Mouse (Mus musculus): ENCODE data around the gene Atad3a.
"Not testable (repeated sequence)": the region's sequence is repeated elsewhere in the genome, so short reads cannot be mapped to it uniquely, and the experiment has no call there.

Atad3a gene

DNA sequence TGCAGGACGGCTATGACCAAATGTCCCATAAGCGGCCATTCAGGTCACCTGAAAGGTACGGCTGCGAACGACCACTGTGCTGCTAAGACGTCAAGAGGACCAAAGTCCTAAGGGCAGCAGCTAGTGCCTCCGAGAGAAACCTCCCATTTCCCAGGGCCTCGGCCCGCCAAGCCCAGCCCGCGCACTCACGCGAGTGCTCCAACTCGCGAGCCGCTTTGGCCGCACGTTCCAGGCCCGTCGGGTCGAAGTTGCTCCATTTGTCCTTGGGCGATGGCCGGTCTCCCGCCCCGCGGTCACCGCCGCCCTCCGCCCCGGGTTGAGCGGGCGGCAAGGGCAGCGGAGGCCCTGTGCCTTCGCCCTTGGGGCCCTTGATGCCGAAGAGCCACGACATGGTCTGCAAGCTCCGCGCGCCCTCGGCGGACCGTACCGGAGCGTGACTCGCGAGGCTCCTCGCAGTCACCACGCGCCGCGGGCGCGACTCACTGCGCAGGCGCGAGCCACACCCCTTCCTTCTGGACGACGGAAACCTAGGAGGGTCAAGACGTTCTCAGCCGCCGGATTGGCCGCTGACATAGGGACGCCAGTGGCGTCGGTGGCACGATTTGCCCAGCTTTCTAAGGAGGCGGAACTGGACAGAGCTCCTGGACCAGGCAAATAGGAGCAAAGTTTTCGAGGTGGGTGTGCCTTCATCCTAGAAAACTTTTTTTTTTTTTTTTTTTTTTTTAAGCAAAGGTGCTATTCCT lies at the start of gene Atad3a:
Gene Atad3a, minus strand, starts transcription at position 481 of the 743 bp plus-strand sequence.
- peak; percentile 95 to 96 for DNase-seq (ENCODE audit: low spot score in 2 of 2)

DNA sequence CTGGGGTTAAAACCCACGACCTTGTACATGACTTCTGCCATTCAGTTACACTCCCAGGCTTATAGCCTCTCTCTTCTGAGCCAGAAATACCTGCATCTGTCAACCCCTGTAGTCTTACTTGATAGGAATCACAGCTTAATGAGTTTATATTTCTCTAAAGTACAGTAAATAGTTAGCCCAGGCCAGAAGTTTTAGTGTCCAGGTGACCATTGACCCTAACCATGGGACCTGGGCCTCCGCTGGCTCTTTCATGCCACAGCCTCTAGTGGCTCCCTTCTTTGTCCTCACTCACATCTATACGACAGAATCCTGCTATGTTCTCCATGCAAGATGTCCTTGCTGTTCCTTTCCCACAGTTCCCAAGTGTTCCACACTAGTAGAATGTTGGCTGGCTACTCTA lies 46.9 kb upstream of the Atad3a start:
- DNase-seq (ENCODE audit: low spot score in 2 of 2) = no peak

DNA sequence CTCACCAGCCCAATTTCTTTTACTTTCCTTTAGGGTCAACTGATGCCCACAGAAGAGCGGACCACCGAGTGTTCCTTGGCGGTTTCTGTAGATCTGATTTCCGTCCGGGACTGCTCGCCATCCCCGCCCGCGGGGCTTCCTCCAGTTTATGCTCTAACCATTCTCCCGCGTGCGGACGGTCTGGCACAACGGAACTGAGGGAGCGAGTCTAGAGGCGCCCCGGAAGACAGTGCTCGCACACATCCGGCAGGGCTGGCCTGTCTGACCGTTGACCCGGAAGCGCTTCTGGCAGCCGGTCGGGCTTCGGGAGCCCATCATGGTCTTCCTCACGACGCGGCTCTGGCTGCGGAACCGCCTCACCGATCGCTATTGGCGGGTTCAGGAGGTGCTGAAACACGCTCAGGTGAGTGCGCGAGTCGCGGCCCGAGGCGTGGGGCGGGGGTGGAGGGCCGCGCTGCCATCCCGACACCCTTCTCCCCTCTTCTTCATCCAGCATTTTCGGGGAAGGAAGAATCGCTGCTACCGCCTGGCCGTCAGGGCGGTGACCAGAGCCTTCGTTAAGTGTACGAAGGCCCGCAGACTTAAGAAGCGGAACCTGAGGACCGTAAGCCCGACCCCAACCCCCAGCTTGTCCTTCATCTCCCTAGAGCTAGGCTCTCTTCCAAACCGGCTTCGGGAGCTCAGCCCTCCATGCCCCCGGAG lies 42.6 kb upstream of the Atad3a start:
- DNase-seq (ENCODE audit: low spot score in 2 of 2) = peak; percentile 92 to 95

DNA sequence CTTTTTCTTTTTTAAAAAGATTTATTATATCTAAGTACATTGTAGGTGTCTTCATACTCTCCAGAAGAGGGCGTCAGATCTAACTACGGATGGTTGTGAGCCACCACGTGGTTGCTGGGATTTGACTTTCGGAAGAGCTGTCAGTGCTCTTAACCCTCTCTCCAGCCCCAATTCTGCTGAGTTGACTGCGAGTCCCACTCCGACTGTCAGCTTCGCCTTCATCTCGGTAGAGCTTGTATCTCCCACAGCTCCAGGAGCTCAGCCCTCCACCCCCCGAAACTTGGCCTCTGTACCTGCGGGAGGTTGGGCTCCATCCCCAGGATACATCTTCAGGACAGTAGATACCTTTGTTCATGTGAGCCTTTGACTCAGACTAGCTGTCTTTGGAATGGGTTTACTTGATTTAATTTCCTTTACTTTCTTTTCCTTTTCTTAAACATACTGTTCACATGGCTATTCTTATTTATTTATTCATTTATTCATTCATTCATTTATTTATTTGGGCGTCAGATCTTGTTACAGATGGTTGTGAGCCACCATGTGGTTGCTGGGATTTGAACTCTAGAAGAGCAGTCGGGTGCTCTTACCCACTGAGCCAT lies 41.9 kb upstream of the Atad3a start, which contains the start of gene Mrpl20:
Gene Mrpl20, plus strand, starts transcription at position 138 of the 599 bp plus-strand sequence.
- peak in 1 of 2 experiments; percentile 12 for DNase-seq (ENCODE audit: low spot score in 2 of 2)

DNA sequence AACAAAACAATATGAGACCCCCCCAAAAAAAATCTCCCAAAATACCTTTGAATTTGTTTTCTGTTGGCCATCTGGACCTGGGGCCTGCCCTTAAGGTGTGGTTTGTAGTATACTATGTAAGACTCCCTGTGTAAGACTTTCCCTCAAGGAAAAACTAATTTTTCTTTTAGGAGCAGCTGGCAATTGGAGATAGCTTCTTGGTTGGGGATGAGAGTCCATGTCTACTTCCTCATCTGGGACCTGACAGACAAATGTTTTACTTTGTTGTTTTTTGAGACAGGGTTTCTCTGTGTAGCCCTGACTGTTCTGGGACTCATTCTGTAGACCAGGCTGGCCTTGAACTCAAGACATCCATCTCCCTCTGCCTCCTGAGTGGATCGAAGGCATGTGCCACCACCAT lies 41.2 kb upstream of the Atad3a start:
- no peak for DNase-seq (ENCODE audit: low spot score in 2 of 2)

DNA sequence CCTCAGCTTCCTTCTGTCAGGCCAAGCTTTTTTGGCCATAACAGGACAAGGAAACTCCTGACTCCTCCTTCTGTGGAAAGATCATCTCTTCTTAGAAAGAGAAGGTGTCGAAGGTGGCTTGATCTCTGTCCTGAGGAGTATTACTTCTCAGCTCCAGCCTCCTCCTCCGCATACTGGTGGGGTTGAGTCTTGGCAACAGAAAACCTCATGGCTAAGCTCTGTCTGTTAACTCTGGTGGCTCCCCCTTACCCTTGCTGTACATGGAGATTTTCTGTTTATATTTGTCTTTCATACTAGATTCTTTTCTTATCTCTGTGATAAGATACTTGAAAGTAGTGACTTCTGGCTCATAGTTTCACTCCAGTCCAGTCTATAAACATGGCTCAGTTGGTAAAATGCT lies 32.8 kb upstream of the Atad3a start:
- DNase-seq (ENCODE audit: low spot score in 2 of 2) = no peak

DNA sequence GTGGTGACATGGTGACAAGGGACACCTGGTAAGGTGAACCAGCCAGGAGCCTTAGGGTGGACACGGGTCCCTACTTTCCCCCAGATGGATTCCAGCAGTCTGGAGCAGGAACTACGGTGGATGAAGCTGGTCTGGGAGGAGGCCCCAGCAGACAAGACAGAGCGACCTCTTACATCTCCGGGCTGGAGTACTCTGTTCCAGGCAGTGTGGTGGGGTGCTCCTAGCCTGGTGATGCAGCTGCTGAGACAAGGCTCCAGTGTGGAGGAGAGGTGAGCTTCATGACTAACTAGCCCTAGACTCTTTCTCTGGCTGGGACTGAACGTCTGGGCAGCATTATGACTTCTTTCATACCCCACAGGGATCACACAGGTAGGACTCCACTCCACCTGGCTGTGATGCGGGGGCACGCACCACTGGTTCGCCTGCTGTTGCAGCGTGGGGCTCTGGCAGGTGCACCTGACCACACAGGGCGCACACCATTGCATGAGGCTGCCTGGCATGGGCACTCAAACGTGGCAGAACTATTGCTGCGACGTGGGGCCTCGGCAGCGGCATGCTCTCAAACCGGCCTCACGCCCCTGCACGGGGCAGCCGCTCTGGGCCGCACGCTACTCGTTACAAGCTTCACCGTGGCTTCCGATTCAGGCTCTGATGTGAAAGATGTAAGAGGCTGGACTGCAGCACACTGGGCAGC lies 30.5 kb upstream of the Atad3a start:
- DNase-seq (ENCODE audit: low spot score in 2 of 2) = no peak

- DNase-seq (ENCODE audit: low spot score in 2 of 2) = no peak
Observed at GRCm38 (mm10) chr4:155790650-155791161, 29.8 kb upstream of the Atad3a start.

DNA sequence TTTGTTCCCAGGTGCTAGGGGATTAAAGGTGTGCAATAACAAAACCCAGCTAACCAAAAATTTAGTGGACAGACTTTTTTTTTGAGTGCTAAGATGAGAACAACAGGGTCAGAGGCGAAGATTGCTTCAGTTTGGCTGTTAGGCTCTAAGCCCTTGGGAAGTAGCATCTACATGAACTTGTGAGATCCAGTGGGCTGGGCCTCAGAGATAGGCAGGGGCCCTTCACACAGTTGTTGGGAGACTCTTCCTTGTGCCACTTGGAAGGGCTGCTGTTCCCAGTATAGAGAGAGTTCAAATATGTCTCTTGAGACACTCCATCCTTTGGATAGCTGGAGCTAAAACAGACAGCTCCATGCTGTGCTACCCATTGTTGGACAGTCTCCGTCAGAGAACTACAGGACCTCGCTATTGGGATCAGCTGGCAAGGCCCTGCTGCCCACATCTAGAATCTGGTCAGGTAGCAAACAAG lies 29.2 kb upstream of the Atad3a start, which contains the start of gene Ankrd65:
Gene Ankrd65, plus strand, starts transcription at position 419 of the 469 bp plus-strand sequence.
- no peak for DNase-seq (ENCODE audit: low spot score in 2 of 2)

DNA sequence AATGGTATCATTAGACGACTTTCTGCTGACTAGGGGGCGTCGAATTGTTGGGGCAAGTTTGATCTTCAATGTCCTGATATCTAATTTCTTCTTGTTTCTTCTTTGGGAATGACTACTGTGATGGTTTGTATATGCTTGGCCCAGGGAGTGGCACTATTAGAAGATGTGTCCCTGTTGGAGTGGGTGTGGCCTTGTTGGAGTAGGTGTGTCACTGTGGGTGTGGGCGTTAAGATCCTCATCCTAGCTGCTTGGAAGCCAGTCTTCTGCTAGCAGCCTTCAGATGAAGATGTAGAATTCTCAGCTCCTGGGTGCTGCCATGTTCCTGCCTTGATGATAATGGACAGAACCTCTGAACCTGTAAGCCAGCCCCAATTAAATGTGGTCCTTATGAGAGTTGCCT lies 27.9 kb upstream of the Atad3a start:
- not testable (repeated sequence) for DNase-seq (ENCODE audit: low spot score in 2 of 2)

DNA sequence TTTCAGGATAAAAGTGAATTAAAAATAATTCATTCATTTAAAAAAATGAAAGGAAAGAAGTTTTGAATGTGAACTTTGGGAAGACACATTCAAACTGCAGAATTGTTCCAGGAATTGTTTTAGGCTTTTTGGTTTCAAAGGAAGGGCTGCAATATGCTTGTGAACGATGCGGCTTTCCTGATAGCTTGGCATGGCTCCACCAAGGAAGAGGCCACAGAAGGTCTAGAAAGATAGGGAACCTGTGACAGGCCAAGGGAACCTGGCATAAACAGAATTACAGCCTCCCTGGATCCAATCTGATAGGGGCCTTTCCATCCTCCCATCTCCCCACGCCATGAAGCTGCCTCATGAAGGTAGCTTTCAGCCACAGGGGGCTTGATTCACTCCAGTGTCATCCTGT lies 27.4 kb upstream of the Atad3a start:
- DNase-seq (ENCODE audit: low spot score in 2 of 2) = no peak

GRCm38 (mm10) chr4:155785819-155786218 lies 24.9 kb upstream of the Atad3a start, which contains the start of gene Tmem88b:
Gene Tmem88b, minus strand, starts transcription at chr4:155785874.
- DNase-seq (ENCODE audit: low spot score in 2 of 2) = no peak

DNA sequence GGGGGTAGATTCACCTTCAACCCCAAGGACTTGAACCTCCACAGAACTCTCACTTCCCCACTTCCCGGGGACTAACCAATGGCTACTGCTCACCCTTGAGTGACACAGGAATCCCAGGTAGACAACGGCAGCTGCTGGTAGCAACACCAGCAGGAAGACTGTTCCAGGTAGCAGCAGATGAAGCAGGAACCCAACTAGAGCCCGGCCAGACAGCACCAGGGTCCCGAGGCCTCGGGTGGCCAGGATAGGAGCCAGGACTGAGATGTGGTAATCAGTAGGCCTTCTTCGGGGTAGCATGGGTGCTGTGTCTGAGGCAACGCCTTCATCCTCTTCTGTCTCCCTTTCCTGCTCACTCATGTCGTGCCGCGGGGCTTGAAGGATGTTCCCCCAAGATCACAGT lies 24.4 kb upstream of the Atad3a start:
- DNase-seq (ENCODE audit: low spot score in 2 of 2) = no peak

- peak; percentile 40 to 59 for DNase-seq (ENCODE audit: low spot score in 2 of 2)
Observed at GRCm38 (mm10) chr4:155784081-155784701, 23.3 kb upstream of the Atad3a start.

DNA sequence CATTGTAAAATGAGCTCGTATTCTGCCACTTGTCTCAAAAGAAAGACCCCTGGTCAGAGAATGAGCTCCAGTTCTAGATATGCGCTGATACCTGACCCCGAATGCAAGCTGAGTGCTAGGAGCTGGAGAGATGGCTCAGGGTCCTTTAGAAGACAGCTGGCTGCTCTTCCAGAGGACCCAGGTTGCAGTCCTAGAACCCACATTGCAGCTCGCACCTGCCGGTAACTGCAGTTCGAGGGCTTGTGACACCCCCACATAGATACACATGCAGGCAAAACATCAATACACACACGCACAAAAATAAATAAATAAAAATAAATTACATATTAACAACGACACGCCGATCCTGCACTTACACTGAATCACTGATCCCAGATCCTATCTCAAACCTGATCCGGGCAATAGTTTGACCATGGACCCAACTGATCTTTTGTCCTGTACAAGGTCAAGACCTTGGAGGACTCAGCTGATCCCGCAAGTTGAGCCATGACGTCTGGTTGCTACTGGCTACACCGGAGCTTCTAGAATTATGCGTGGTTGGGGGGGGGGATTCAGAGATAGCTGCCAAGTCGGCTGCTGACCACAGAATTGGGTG lies 22.7 kb upstream of the Atad3a start:
- DNase-seq (ENCODE audit: low spot score in 2 of 2) = no peak

DNA sequence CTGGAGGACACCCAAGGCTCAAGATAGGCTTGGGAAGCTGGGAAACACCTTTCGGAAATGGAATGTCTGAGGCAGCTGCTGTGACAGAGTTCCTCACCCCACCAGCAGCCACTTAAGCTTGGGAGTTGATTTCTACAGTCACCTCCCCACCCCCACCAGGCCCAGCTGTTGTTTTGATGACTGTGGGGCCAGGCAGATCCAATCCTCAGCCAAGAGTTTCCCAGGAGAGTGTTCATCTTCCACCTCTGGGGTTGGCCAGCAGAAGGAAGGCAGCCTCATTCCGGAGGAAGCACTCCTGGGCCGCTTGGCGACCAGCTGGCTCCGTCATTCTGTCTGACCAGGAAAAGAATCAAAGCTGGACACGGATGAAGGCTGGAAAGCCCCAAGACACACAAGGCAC lies 20.0 kb upstream of the Atad3a start:
- DNase-seq (ENCODE audit: low spot score in 2 of 2) = no peak

DNA sequence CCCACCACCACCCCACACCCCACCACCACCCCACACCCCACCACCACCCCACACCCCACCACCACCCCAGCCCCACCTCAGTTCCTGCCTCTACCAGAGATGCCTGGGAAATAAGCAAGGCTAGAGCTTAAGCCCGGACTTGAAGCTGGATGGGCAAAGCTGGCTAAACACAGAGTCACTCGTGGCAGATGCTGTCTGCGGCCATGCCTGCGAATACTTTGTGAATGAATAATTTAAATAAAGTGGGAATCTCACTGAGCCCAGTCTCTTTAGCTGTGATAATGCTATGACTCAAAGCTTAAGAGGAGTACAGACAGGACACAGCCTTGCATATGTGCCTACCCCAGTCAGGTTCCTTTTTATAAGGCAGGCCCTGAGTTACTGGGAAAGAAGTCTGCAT lies 18.6 kb upstream of the Atad3a start:
- no peak for DNase-seq (ENCODE audit: low spot score in 2 of 2)

- DNase-seq (ENCODE audit: low spot score in 2 of 2) = no peak
Observed at GRCm38 (mm10) chr4:155777816-155778215, 16.9 kb upstream of the Atad3a start.

- DNase-seq (ENCODE audit: low spot score in 2 of 2) = no peak
Observed at GRCm38 (mm10) chr4:155776704-155777335, 15.9 kb upstream of the Atad3a start.

DNA sequence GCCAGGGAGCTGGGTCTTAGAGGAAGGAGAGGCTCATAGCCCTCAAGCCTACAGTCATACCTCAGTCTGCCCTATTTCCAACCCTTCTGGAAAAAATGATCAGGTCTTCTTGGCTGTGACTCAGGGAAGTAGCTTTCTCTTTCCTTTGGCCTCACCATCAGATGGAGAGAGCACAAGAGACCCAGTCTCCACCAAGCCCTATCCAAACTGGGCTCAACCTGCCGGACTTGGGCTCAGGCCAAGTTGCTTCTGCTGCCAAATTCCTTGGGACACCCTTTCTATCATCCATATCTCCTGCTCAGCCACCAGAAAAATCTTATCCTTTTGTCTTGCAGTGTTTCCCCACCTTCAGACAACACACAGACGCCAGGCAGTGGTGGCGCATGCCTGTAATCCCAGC lies 15.0 kb upstream of the Atad3a start:
- DNase-seq (ENCODE audit: low spot score in 2 of 2) = no peak
